Mouse (Mus musculus): ENCODE data around the gene Zswim8. TPM values are rescaled to one million over a fixed set of nuclear protein-coding genes. Genes with fewer than 3 reads are reported as not detected.

The Zswim8 gene
- polyA plus RNA-seq, 1 experiment: 136 TPM

DNA sequence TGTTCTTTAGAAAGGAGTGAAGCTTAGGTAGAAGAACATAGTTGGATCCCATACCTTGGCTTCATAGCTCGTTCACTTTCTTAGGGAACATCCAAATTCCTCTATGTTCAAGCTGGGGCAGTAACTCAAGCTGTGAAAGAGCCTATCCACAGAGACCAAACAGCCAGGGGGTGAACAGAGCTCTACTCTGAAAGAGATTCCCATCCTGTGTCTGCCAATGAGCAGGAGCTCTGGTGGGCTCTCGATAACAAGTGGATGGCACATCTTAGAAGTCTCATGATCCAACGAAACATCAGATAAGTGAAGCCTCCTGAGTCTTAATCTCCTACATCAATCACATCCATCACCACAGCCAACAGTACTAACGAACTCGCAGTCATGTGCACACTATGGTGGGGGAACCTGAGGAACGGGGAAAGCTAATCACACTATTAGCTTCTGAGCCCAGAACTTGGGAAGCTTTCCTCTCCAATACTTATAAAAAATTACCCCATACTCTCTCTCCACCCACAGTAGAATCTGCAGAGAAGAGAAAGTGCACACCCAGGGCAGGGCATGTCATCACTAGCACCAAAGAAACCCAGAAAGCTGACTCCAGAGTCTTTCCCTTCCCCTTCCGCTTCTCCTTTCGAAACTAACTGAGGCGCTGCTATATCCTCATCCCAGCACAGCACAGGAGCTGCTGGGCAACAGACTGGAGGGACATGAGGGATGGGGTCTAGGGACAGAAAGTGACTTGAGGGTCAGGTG is 23.7 kb downstream of the Zswim8 start:
- peaks cover 4% of the 10 kb centered on the region; the same call in 1 of the 2 replicates for H3K36me3 ChIP-seq (ENCODE audit: control insufficient read depth, insufficient read depth, low read length)

DNA sequence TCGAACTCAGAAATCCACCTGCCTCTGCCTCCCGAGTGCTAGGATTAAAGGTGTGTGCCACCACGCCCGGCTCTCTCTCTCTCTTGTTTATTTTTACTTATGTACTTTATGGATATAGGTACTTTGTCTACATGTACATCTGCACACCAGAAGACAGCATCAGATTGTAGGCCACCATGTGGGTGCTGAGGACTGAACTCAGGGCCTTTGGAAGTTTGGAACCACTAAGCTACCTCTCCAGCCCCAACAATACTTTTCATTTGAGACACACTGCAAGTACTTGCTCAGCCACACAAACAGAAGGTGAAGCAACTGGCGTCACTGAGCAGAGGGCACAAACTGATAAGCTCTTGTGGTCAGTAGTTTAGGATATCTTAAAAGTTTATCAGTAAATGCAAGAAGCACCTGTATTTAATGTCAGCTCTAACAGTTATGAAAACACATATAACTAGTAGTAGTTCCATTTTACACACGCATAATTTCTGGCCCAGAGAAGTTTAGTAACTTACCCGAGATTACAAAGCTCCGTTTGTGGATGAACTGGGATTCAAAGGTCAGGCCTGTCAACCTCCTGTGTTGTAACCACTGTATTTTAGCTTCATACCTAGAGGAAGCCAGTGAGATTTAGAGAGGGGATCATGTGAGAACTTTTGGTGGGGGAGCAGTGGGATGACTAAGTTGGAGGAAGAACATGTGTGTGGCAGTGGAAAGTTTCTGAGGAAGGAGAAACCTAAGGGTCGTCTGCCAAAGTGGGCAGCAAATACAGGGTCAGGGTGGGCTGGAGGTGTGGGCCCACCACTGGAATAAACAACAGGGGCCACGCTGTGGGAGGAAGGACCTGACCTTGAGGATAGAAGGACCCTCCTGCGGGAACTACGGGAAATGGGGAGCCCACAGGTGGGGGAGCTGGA is 25.9 kb downstream of the Zswim8 start:
- Histone ChIP-seq H3K4me3 (ENCODE audit: insufficient read depth, low read depth, low read length) (peak overlapping the region; percentile 97), H3K4me1 (ENCODE audit: control insufficient read depth, insufficient read depth, low read length) (peaks cover 3% of the 10 kb centered on the region; the same call in 1 of the 2 replicates), H3K36me3 (ENCODE audit: control insufficient read depth, insufficient read depth, low read length) (peaks cover 4% of the 10 kb centered on the region; the same call in 1 of the 2 replicates), H3K27ac (ENCODE audit: insufficient read depth, low read depth, low read length) (peak overlapping the region; percentile 83; the same call in 1 of the 2 replicates), H3K27me3 (replicated peaks; ENCODE audit: control insufficient read depth, insufficient read depth, low read length) (no peaks in the 10 kb centered on the region)
- peak; percentile 37 for DNase-seq
- WGBS: 37% methylated on average over 12 of the region's 12 CpGs
- TF ChIP-seq CTCF (conservative IDR thresholded peaks at IDR 0.05; ENCODE audit: insufficient read depth, insufficient read length, low read depth, low read length): no peak
- no peak for TF ChIP-seq POLR2A (IDR thresholded peaks at IDR 0.05; ENCODE audit: low read depth, low read length)

More for the DNA sequence above, 23.7 kb downstream of the Zswim8 start:
- no peak for DNase-seq
- H3K4me1 ChIP-seq (ENCODE audit: control insufficient read depth, insufficient read depth, low read length): peaks cover 3% of the 10 kb centered on the region; the same call in 1 of the 2 replicates
- no peak overlapping the region for H3K4me3 ChIP-seq (ENCODE audit: insufficient read depth, low read depth, low read length)
- H3K27me3 ChIP-seq (replicated peaks; ENCODE audit: control insufficient read depth, insufficient read depth, low read length): no peaks in the 10 kb centered on the region
- 84% methylated on average over 9 of the region's 9 CpGs for WGBS
- H3K27ac ChIP-seq (ENCODE audit: insufficient read depth, low read depth, low read length): no peak overlapping the region
- TF ChIP-seq CTCF (conservative IDR thresholded peaks at IDR 0.05; ENCODE audit: insufficient read depth, insufficient read length, low read depth, low read length): no peak
- TF ChIP-seq POLR2A (IDR thresholded peaks at IDR 0.05; ENCODE audit: low read depth, low read length): no peak

DNA sequence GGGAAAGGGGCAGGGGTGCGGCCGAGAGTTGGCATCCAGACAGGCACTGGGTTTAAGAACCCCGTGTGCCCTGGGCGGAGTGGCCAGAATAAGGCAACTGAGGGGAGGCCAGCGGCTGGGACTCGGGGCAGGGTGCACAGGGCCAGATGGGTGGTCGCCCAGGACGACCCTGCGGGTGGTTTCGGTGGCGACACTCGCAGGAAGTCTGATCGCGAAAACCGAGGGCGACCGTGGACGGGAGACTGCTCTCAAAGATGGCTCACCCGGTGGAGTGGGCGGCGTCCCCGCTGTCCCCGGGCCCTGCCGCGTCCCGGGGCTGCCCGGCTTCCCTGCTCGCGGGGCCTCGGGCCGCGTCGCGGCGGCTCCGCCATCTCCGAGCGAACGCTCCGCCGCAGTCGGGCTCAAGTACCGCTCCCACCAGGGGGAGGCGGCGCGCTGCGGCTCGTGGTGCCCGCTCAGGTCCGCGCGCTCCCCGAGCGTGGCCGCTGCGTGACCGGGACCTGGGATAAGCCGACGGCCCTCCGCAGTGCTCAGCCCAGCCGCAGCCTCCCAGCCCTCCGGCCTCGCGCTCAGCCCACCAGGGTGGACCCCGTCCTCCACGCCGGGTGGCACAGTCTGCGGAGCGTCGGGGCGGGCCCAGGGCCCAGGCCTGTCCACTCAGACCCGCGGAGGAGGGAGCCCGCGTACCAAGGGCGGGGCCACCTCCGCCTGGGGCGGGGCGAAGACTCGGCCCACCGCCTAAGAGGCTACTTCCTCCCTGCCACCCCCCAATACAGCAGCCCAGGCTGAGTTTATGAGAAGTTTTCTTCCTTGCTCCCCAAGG is 26.8 kb downstream of the Zswim8 start, which contains the start of gene Ndst2:
TSS of gene Ndst2 (minus strand) at position 611 of the 823 bp plus-strand sequence.
- Histone ChIP-seq H3K4me3 (ENCODE audit: insufficient read depth, low read depth, low read length) (peak within 1 kb of the TSS; percentile 97), H3K27ac (ENCODE audit: insufficient read depth, low read depth, low read length) (peak within 1 kb of the TSS; percentile 83), H3K27me3 (replicated peaks; ENCODE audit: control insufficient read depth, insufficient read depth, low read length) (no peaks in the 10 kb centered on the region), H3K36me3 (ENCODE audit: control insufficient read depth, insufficient read depth, low read length) (peaks cover 2% of the 10 kb centered on the region; the same call in 1 of the 2 replicates), H3K4me1 (ENCODE audit: control insufficient read depth, insufficient read depth, low read length) (peaks cover 3% of the 10 kb centered on the region; the same call in 1 of the 2 replicates)
- under 1% methylated on average over 60 of the region's 81 CpGs for WGBS
- TF ChIP-seq POLR2A (IDR thresholded peaks at IDR 0.05; ENCODE audit: low read depth, low read length) (no peak), CTCF (conservative IDR thresholded peaks at IDR 0.05; ENCODE audit: insufficient read depth, insufficient read length, low read depth, low read length) (no peak)
- peak; percentile 92 for DNase-seq

DNA sequence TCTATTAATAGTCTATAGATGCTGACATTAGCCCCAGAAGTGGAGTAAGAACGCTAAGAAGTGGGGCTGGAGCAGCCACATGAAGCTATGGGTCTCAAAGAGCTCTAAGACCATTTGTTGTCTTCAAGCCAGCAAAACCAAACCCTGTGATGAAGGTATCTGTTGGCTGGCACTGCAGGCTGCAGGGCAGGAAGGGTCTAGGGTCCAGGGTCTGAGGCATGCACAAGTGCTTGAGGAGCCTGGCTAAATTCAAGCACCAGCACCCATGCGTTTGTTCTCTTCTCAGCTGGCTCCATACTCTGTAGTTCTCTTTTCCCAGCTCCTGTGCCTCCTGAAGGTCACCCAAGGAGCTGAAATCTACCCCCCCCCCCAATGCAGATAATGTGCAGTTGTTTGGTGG is 27.7 kb downstream of the Zswim8 start:
- Histone ChIP-seq H3K27me3 (replicated peaks; ENCODE audit: control insufficient read depth, insufficient read depth, low read length) (no peaks in the 10 kb centered on the region), H3K27ac (ENCODE audit: insufficient read depth, low read depth, low read length) (no peak overlapping the region), H3K4me1 (ENCODE audit: control insufficient read depth, insufficient read depth, low read length) (peaks cover 3% of the 10 kb centered on the region; the same call in 1 of the 2 replicates), H3K4me3 (ENCODE audit: insufficient read depth, low read depth, low read length) (no peak overlapping the region), H3K36me3 (ENCODE audit: control insufficient read depth, insufficient read depth, low read length) (0 out of 2 replicates have a peak, but pooled peaks cover 2% of the 10 kb centered on the region)
- TF ChIP-seq POLR2A (IDR thresholded peaks at IDR 0.05; ENCODE audit: low read depth, low read length): no peak
- no peak for TF ChIP-seq CTCF (conservative IDR thresholded peaks at IDR 0.05; ENCODE audit: insufficient read depth, insufficient read length, low read depth, low read length)
- no peak for DNase-seq
- WGBS: 45% methylated on average over 2 of the region's 2 CpGs

DNA sequence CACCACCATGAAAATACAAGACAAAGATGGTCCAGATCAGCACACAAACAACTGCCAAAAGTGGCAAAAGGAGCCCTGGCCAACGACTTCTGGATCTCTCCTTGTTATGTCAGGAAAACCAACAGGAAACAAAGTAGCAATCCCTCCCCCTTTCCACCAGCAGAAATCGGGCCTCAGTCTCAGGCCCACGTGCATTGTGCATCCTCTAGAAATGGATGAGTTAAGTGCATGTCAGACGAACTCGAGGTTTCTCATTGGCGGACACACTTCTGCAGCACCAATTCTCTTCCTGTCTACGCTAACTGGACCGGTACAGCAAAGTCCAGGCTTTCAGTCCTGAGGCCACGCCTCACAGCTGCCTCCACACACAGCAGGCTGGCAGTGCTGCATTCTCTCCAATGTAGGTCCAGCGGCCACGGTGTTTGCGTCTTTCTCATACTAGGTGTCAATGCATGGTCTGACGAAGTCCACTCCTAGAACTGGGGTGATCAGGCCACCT is 28.6 kb downstream of the Zswim8 start:
- Histone ChIP-seq H3K4me1 (ENCODE audit: control insufficient read depth, insufficient read depth, low read length) (peaks cover 3% of the 10 kb centered on the region; the same call in 1 of the 2 replicates), H3K4me3 (ENCODE audit: insufficient read depth, low read depth, low read length) (no peak overlapping the region), H3K36me3 (ENCODE audit: control insufficient read depth, insufficient read depth, low read length) (0 out of 2 replicates have a peak, but pooled peaks cover 2% of the 10 kb centered on the region), H3K27ac (ENCODE audit: insufficient read depth, low read depth, low read length) (no peak overlapping the region), H3K27me3 (replicated peaks; ENCODE audit: control insufficient read depth, insufficient read depth, low read length) (no peaks in the 10 kb centered on the region)
- TF ChIP-seq CTCF (conservative IDR thresholded peaks at IDR 0.05; ENCODE audit: insufficient read depth, insufficient read length, low read depth, low read length) (no peak), POLR2A (IDR thresholded peaks at IDR 0.05; ENCODE audit: low read depth, low read length) (no peak)
- 74% methylated on average over 13 of the region's 13 CpGs for WGBS
- DNase-seq: no peak

DNA sequence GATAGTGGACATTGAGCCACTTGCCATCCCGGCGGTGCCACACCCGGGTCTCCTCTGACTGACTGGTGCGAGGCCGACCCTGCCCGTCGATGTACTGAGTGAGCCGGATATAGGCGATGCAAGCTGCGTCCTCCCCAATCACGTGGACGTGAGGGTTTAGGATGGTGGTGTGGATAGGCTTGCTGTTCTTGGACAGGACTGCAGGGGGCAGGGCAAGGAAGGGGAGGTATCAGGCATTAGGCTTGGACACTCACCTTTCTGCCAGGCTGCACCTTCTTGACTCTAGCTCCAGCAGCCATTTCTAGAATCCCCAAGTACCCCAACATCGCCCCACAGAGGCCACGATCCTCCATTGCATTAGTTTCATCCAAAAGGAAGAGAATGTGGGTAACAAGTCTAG is 30.0 kb downstream of the Zswim8 start:
- DNase-seq: peak; percentile 75
- Histone ChIP-seq H3K4me3 (ENCODE audit: insufficient read depth, low read depth, low read length) (no peak overlapping the region), H3K27ac (ENCODE audit: insufficient read depth, low read depth, low read length) (no peak overlapping the region), H3K36me3 (ENCODE audit: control insufficient read depth, insufficient read depth, low read length) (0 out of 2 replicates have a peak, but pooled peaks cover 2% of the 10 kb centered on the region), H3K4me1 (ENCODE audit: control insufficient read depth, insufficient read depth, low read length) (peaks cover 3% of the 10 kb centered on the region; the same call in 1 of the 2 replicates), H3K27me3 (replicated peaks; ENCODE audit: control insufficient read depth, insufficient read depth, low read length) (no peaks in the 10 kb centered on the region)
- TF ChIP-seq CTCF (conservative IDR thresholded peaks at IDR 0.05; ENCODE audit: insufficient read depth, insufficient read length, low read depth, low read length) (peak; percentile 89), POLR2A (IDR thresholded peaks at IDR 0.05; ENCODE audit: low read depth, low read length) (no peak)
- WGBS: 21% methylated on average over 14 of the region's 14 CpGs
